Mouse (Mus musculus) limb, embryonic 12.5 days (tissue): ENCODE measurements around the gene Hs3st5. TPM values are rescaled to one million over a fixed set of nuclear protein-coding genes. Genes with fewer than 3 reads are reported as not detected.
A peak's percentile ranks its signal among the peaks of the same experiment; 100 is the strongest.

ENCODE experiments used
- ATAC-seq: fragments of 200-750 bp; cut with Nextera tagmentation; 2 replicates; pipeline ENCODE4 v1.8.0; 2017; ENCODE audit warnings: low read depth, moderate TSS enrichment; ENCODE audit not compliant: insufficient number of reproducible peaks, insufficient read depth, low FRiP score, low TSS enrichment
- H3K27ac ChIP-seq: fragments of 300-500 bp; sonication (generic); 2 replicates; pipeline ENCODE4 v1.5.1; 2016; ENCODE audit warnings: mild to moderate bottlenecking, moderate library complexity
- H3K27me3 ChIP-seq: fragments of 300-500 bp; sonication (generic); 2 replicates; pipeline ENCODE4 v1.6.1; 2016; ENCODE audit warnings: mild to moderate bottlenecking, moderate library complexity
- H3K36me3 ChIP-seq: fragments of 300-500 bp; sonication (generic); 2 replicates; pipeline ENCODE4 v1.6.1; 2016; ENCODE audit warnings: mild to moderate bottlenecking, moderate library complexity
- H3K4me1 ChIP-seq: fragments of 300-500 bp; sonication (generic); replicated peaks from 2 replicates; pipeline ENCODE4 v1.6.1; 2016
- H3K4me2 ChIP-seq: fragments of 300-500 bp; sonication (generic); 2 replicates; pipeline ENCODE4 v1.6.1; 2016; ENCODE audit warnings: mild to moderate bottlenecking, moderate library complexity
- H3K4me3 ChIP-seq: fragments of 300-500 bp; sonication (generic); replicated peaks from 2 replicates; pipeline ENCODE4 v1.5.1; 2016; ENCODE audit warnings: mild to moderate bottlenecking
- H3K9ac ChIP-seq: fragments of 300-500 bp; sonication (generic); replicated peaks from 2 replicates; pipeline ENCODE4 v1.6.1; 2016; ENCODE audit warnings: mild to moderate bottlenecking, moderate library complexity
- H3K9me3 ChIP-seq: fragments of 300-500 bp; sonication (generic); 2 replicates; pipeline ENCODE4 v1.6.1; 2016; ENCODE audit warnings: mild to moderate bottlenecking, moderate library complexity
- WGBS: fragments of 180-500 bp; shearing (Covaris S2); methylation state at CpG from one replicate; pipeline ENCODE4 v1.1.7; 2016; 5-methylcytosine and 5-hydroxymethylcytosine counted together
- polyA plus RNA-seq: library from polyadenylated mRNA; unstranded; fragments of >200 nt; fragmentation: Nextera tagmentation; extraction: Ambion mirVana; gene quantifications from 2 replicates; pipeline ENCODE4 v1.2.1, GENCODE M21; 2016

Hs3st5 gene
- polyA plus RNA-seq, result 0.91 and 1.4 TPM in 2 replicates

DNA sequence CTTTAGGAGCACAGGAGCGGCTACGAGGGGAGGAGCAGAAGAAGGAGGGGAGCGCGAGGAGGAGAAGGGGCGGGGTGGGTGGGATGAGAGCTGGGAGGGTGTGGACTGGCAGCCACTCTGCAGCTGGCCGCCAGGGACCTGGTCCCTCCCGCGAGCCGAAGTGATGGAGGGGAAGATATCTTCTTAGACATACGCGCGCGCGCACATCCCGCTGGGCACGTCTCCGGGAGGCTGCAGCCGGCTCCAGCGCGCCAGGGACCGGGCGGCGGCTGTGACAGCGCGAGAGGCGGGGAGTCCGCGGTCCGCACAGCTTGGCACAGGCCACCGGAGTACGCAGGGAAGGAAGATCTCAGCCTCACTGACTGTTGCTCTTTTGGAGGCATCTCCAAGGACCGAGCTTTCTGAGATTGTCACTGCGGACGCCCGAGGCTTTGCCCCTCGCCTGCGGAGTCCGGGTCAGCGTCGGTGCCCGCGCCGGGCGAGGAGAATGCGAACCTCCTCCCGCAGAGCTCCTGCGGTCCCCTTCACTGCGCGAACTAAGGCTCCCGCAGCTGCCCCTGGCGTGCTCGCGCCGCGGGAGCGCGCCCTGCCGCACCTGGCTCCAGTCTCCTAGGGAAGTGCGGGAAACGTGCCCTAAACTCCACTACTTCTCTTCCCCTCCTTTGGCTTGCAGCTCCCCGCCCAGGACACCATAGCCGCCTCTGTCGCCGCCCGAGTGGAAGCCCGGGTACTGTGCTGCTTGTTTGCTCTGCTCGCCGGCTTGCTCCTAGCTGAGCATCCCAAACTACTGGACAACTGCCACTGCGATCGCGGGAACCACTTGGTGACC lies at the start of gene Hs3st5:
Gene Hs3st5, plus strand, starts transcription at position 88 of the 829 bp plus-strand sequence.
- Histone ChIP-seq H3K4me3 (peak within 1 kb of the TSS; percentile 63), H3K4me2 (peak within 1 kb of the TSS; percentile 99), H3K27me3 (peaks cover 48% of the 10 kb centered on the region), H3K9me3 (no peaks in the 10 kb centered on the region), H3K27ac (no peak within 1 kb of the TSS), H3K36me3 (no peaks in the 10 kb centered on the region), H3K4me1 (0 out of 2 replicates have a peak, but pooled peaks cover 5% of the 10 kb centered on the region), H3K9ac (peak within 1 kb of the TSS; percentile 57)
- under 1% methylated on average over 67 of the region's 71 CpGs for WGBS
- ATAC-seq, result peak; percentile 75

DNA sequence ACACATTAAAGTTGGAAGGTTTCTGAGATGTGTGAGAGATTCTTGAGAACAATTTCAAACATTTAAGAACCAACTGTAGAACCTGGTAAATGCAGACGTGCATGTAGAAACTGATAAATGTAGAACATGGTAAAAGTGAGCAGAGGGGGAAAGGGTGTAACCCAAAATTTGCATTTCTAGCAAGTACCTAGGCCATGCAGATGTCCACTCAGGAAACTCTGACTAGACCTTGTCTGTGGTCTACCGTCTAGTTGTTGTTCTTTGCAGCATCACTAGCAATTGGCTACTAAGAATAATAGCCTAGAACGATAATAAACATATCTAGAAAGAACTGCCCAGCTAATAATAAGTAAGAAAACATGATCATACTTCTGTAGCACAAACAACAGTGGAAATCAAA lies 38.0 kb upstream of the Hs3st5 start:
- Histone ChIP-seq H3K4me3 (no peak overlapping the region), H3K9ac (no peak overlapping the region), H3K4me1 (no peaks in the 10 kb centered on the region), H3K36me3 (no peaks in the 10 kb centered on the region), H3K9me3 (no peaks in the 10 kb centered on the region), H3K27me3 (no peaks in the 10 kb centered on the region), H3K27ac (no peak overlapping the region), H3K4me2 (no peak overlapping the region)
- no peak for ATAC-seq
- whole genome bisulfite sequencing, result 91% methylated on average over 3 of the region's 3 CpGs

DNA sequence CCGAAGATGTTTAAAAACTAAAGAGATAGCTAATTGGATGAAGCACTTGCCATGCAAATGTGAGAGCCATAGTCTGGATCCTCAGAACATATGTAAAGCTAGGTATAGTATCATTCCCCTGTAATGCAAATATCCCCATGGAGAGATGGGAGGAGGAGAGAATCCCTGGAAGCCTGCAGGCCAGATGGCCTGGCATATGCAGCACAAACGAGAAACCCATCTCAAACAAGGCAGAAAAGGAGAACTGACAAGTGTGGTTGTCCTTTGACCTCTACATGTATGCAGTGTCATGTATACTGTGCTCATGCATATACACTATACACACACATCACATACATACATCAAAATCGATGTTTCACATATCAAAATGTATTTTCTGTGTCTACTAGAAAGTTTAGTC lies 35.5 kb upstream of the Hs3st5 start:
- H3K36me3 ChIP-seq, result no peaks in the 10 kb centered on the region
- no peak for ATAC-seq
- no peak overlapping the region for H3K4me3 ChIP-seq
- H3K4me1 ChIP-seq, result peaks cover 8% of the 10 kb centered on the region
- 70% methylated on average over 3 of the region's 3 CpGs for WGBS
- no peak overlapping the region for H3K27ac ChIP-seq
- H3K27me3 ChIP-seq, result peaks cover 7% of the 10 kb centered on the region; the same call in 1 of the 2 replicates
- H3K9ac ChIP-seq, result no peak overlapping the region
- no peaks in the 10 kb centered on the region for H3K9me3 ChIP-seq
- no peak overlapping the region for H3K4me2 ChIP-seq

DNA sequence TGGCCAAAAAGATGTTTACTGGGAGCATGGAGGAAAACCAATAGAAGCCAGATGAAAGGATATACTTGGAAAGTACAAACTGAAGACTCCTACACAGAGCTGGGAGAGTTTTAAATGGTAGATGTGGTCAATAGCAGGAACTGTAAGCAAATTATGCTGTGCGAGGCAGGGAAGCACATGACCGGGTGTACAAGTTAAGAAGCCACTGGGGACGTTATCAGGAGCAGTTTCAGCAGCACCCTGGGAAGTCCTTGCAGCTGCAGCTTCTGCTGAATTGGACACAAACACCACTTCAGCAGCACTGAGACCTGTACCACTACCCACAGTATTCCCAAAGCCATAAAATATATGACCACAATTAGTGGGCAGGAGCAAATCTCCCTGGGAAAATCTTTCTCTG lies 31.8 kb upstream of the Hs3st5 start:
- Histone ChIP-seq H3K36me3 (no peaks in the 10 kb centered on the region), H3K4me1 (peaks cover 8% of the 10 kb centered on the region), H3K9ac (no peak overlapping the region), H3K27me3 (peaks cover 16% of the 10 kb centered on the region; the same call in 1 of the 2 replicates), H3K27ac (no peak overlapping the region), H3K4me2 (no peak overlapping the region), H3K4me3 (no peak overlapping the region), H3K9me3 (no peaks in the 10 kb centered on the region)
- ATAC-seq, result peak; percentile 37; the same call in 1 of the 2 replicates
- WGBS, result 26% methylated on average over 3 of the region's 3 CpGs

DNA sequence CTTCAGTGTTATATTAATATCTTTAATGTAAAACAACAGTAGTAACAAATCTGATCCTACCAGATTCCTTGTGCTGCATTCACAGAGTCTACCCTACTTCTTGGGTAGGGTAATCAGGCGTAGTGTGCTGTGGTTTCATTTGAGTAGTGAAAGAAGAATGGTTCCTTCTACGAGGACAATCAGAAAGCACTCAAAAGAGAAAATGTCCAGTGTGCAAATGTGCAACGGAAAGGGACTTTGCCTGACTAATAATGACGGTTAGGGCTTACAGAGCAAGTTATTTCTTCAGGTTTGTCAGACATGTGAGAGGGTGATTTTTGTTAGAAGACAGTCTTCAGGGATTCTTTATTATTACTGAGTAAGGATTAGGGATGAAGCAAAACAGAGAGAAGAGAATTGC lies 29.1 kb upstream of the Hs3st5 start:
- no peak overlapping the region for H3K4me2 ChIP-seq
- H3K27ac ChIP-seq, result no peak overlapping the region
- ATAC-seq, result no peak
- no peaks in the 10 kb centered on the region for H3K9me3 ChIP-seq
- peaks cover 18% of the 10 kb centered on the region; the same call in 1 of the 2 replicates for H3K27me3 ChIP-seq
- H3K4me1 ChIP-seq, result peaks cover 8% of the 10 kb centered on the region
- 87% methylated on average over 4 of the region's 4 CpGs for WGBS
- H3K4me3 ChIP-seq, result no peak overlapping the region
- no peak overlapping the region for H3K9ac ChIP-seq
- H3K36me3 ChIP-seq, result no peaks in the 10 kb centered on the region

DNA sequence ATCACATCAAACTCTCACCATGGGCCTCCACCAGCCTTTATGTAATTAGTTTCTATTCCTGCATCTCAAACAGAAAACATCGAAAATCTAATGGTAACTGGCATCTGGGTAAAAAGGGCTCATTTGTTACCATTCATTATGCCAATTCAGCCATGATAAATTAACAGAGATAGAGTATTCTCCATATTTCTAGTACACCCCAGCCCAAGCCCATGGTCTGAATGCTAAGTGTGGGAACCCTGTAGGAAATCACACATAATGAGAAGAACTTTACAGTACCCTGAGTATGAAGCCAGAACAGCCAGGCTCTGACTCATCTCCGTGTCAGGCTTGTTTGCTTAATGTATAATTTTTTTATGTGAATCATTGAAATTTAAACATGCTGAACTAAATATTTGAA lies 23.3 kb upstream of the Hs3st5 start:
- Histone ChIP-seq H3K4me1 (no peaks in the 10 kb centered on the region), H3K4me3 (no peak overlapping the region), H3K4me2 (no peak overlapping the region), H3K9ac (no peak overlapping the region), H3K36me3 (no peaks in the 10 kb centered on the region), H3K27me3 (peaks cover 15% of the 10 kb centered on the region; the same call in 1 of the 2 replicates), H3K27ac (no peak overlapping the region), H3K9me3 (no peaks in the 10 kb centered on the region)
- no peak for ATAC-seq
- WGBS, result 75% methylated on average over 2 of the region's 2 CpGs

DNA sequence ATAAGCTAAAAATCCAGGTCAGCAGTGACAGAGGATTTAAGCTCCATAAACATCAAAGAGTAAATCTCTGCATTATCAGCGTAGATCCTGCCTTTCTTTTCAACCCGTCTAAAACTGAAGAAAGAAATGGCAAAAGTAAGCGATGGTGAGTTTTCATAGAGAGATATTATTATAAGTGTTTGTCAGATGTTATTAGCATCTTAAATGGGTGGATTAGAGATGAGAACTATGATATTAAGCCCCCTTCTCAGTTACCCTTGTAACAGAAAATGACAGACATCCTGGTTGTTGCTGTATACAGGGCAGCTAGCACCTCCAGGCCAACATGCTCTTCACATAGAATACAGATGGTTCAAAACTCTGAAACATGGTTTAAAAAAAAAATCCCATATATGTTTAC lies 22.6 kb upstream of the Hs3st5 start:
- WGBS, result 71% methylated on average over 3 of the region's 3 CpGs

DNA sequence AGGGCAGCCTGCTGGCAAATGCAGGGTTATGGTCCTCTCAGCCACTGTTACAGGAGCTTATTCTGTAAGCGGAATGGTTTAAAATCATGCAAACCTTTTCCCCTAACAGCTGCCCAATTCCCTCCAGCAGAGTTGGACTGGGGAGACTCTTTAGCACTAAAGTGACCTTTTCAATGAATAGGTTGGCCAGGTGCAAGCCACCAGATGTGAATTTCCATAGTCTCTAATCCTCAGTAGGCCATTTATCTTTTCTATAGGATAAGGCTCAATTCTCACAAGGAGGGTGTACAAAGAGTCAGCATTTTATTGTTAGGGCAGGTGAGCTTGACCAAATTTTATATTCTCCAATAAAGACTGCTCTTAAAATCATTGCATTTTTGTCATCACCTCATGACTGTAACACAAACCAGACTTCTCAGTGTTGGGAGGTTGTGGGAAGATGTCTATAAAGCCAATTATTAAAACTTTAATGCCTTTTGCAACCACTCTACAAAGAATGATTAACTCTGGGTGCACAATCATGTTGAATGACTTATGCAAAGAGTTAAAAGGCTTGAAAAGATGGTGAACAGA lies 21.8 kb upstream of the Hs3st5 start:
- no peaks in the 10 kb centered on the region for H3K9me3 ChIP-seq
- no peaks in the 10 kb centered on the region for H3K4me1 ChIP-seq
- H3K4me2 ChIP-seq, result no peak overlapping the region
- no peaks in the 10 kb centered on the region for H3K36me3 ChIP-seq
- no peak overlapping the region for H3K27ac ChIP-seq
- ATAC-seq, result peak; percentile 95
- H3K9ac ChIP-seq, result no peak overlapping the region
- peaks cover 14% of the 10 kb centered on the region; the same call in 1 of the 2 replicates for H3K27me3 ChIP-seq
- 42% methylated on average over 1 of the region's 1 CpGs for WGBS
- no peak overlapping the region for H3K4me3 ChIP-seq

More for the DNA sequence above, 22.6 kb upstream of the Hs3st5 start:
- ATAC-seq, result no peak
- Histone ChIP-seq H3K36me3 (no peaks in the 10 kb centered on the region), H3K4me3 (no peak overlapping the region), H3K27me3 (peaks cover 18% of the 10 kb centered on the region; the same call in 1 of the 2 replicates), H3K4me1 (no peaks in the 10 kb centered on the region), H3K27ac (no peak overlapping the region), H3K4me2 (no peak overlapping the region), H3K9ac (no peak overlapping the region), H3K9me3 (no peaks in the 10 kb centered on the region)

DNA sequence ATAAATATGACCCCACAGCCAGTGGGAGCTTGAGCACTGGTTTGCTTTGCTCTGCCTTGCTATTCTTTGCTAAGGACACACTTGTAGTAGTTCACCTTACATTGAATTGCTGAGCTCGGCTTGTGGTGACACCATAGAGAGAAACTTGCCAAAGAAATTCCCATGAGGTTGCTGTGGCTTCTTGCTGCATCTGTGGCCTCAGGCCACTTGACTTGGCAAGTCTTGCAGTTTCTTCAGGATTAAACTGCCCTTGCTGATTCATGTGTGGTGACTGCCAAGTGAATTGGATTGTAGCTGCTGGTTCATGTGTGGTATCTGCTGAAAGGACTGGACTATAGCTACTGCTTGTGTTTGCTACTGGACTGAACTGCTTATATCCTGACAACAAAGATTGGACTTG lies 13.0 kb upstream of the Hs3st5 start:
- Histone ChIP-seq H3K4me1 (no peaks in the 10 kb centered on the region), H3K9ac (no peak overlapping the region), H3K4me3 (no peak overlapping the region), H3K27me3 (peaks cover 11% of the 10 kb centered on the region; the same call in 1 of the 2 replicates), H3K4me2 (no peak overlapping the region), H3K36me3 (no peaks in the 10 kb centered on the region), H3K27ac (no peak overlapping the region), H3K9me3 (no peaks in the 10 kb centered on the region)
- no peak for ATAC-seq
- 75% methylated on average over 1 of the region's 1 CpGs for WGBS

DNA sequence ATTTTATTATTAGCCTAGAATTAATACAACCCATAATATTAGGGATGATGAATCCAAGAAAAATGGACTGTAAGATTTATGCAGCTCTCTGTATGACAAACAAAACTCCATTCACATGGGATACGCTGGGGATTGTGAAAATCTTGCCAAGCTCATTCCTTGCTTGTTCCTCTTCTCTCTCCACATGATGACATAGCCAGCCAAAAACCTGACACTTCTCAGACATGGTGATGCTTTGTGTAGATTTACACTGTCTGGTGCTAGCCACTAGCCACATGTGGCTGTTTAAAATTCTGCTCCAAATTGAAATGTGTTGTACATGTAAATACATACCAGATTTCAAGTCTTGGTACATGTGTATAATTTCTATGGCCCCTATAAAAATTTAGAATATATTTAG lies 6.9 kb upstream of the Hs3st5 start:
- Histone ChIP-seq H3K36me3 (no peaks in the 10 kb centered on the region), H3K4me2 (no peak overlapping the region), H3K27ac (no peak overlapping the region), H3K9me3 (no peaks in the 10 kb centered on the region), H3K4me3 (no peak overlapping the region), H3K27me3 (no peaks in the 10 kb centered on the region; the same call in 1 of the 2 replicates), H3K4me1 (no peaks in the 10 kb centered on the region), H3K9ac (no peak overlapping the region)
- no peak for ATAC-seq
- 86% methylated on average over 1 of the region's 1 CpGs for WGBS

DNA sequence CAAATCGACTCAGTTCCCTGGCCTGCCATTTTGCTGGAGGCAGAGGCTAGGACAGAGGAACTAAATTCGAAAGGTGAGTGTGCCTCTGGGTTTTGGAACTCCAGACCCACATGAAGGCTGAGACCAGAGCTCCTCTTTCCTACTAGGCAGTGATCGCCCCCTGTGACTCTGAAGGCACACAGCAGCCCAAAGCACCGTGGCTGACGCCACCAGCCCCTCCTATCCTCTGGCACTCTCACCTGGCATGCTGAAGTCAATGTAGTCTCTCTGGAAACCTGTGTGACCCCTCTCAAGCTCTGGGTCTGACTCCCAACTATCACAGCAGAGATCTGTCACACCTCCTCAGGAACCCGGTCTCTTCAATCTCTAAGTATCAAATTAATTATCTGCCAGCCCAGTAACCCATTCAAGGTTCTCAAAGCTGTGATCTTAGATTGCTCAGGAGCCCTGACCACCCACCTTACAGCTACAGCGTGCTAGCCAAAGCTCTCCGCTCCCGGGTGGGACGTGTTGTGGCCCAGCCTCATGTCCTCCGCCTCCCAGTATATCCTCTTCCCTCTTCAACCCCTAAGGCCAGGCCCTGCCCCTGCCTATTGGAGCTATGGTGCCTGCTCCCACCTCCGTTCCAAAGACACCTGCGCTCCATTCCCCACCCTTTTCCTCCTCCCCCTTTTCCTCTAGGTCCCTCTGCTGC lies 434 bp upstream of the Hs3st5 start:
- Histone ChIP-seq H3K4me2 (peak overlapping the region; percentile 99), H3K27ac (no peak overlapping the region), H3K4me1 (0 out of 2 replicates have a peak, but pooled peaks cover 5% of the 10 kb centered on the region), H3K27me3 (peaks cover 48% of the 10 kb centered on the region), H3K4me3 (peak overlapping the region; percentile 63), H3K36me3 (no peaks in the 10 kb centered on the region), H3K9me3 (no peaks in the 10 kb centered on the region), H3K9ac (peak overlapping the region; percentile 57; the same call in 1 of the 2 replicates)
- ATAC-seq, result peak; percentile 69; the same call in 1 of the 2 replicates
- 7% methylated on average over 13 of the region's 13 CpGs for WGBS
